Mouse (Mus musculus) ES-Bruce4 (cell line): ENCODE results near the gene Zfp719. TPM values are rescaled to one million over a fixed set of nuclear protein-coding genes. Genes with fewer than 3 reads are reported as not detected.

Source experiments
- H3K27ac ChIP-seq: 2 replicates; pipeline ENCODE4 v1.5.1; 2012; ENCODE audit warnings: low read length, inconsistent platforms; ENCODE audit not compliant: insufficient read depth
- H3K27me3 ChIP-seq: 2 replicates; pipeline ENCODE4 v1.6.1; 2012; ENCODE audit warnings: mild to moderate bottlenecking, low read length, inconsistent platforms; ENCODE audit not compliant: control insufficient read depth, poor library complexity, insufficient read depth, severe bottlenecking
- H3K36me3 ChIP-seq: 2 replicates; pipeline ENCODE4 v1.6.1; 2012; ENCODE audit warnings: inconsistent platforms, mild to moderate bottlenecking, low read length, moderate library complexity; ENCODE audit not compliant: control insufficient read depth, poor library complexity, insufficient read depth, severe bottlenecking
- H3K4me1 ChIP-seq: one replicate; pipeline ENCODE4 v1.8.1; 2011; ENCODE audit warnings: low read length; ENCODE audit not compliant: control insufficient read depth, insufficient read depth
- H3K4me3 ChIP-seq: 2 replicates; pipeline ENCODE4 v1.5.1; 2011; ENCODE audit warnings: low read depth, mild to moderate bottlenecking, low read length
- H3K9ac ChIP-seq: 2 replicates; pipeline ENCODE4 v1.6.1; 2012; ENCODE audit warnings: low read depth, mild to moderate bottlenecking, inconsistent platforms; ENCODE audit not compliant: poor library complexity, severe bottlenecking
- H3K9me3 ChIP-seq: replicated peaks from 2 replicates; pipeline ENCODE4 v1.6.1; 2012; ENCODE audit warnings: mild to moderate bottlenecking, low read length, inconsistent platforms; ENCODE audit not compliant: control insufficient read depth, poor library complexity, insufficient read depth, severe bottlenecking
- CTCF ChIP-seq: IDR thresholded peaks from one replicate; pipeline ENCODE4 v1.8.1; 2011; ENCODE audit warnings: low read depth, low read length
- EP300 ChIP-seq: IDR thresholded peaks from 2 replicates; pipeline ENCODE4 v1.6.1; 2011; ENCODE audit warnings: low read depth, low read length; ENCODE audit not compliant: insufficient read depth
- POLR2A ChIP-seq: IDR thresholded peaks from one replicate; pipeline ENCODE4 v1.8.1; 2011; ENCODE audit warnings: low read length; ENCODE audit not compliant: insufficient read depth
- polyA plus RNA-seq: library from polyadenylated mRNA; stranded (reverse); fragments of >200 nt; gene quantifications from 2 replicates; pipeline ENCODE4 v1.2.4, GENCODE M21; 2011; ENCODE audit warnings: low read depth; ENCODE audit not compliant: missing spikeins, insufficient read depth, insufficient read length

Gene Zfp719
- 6.9 and 9.4 TPM in 2 replicates for polyA plus RNA-seq

DNA sequence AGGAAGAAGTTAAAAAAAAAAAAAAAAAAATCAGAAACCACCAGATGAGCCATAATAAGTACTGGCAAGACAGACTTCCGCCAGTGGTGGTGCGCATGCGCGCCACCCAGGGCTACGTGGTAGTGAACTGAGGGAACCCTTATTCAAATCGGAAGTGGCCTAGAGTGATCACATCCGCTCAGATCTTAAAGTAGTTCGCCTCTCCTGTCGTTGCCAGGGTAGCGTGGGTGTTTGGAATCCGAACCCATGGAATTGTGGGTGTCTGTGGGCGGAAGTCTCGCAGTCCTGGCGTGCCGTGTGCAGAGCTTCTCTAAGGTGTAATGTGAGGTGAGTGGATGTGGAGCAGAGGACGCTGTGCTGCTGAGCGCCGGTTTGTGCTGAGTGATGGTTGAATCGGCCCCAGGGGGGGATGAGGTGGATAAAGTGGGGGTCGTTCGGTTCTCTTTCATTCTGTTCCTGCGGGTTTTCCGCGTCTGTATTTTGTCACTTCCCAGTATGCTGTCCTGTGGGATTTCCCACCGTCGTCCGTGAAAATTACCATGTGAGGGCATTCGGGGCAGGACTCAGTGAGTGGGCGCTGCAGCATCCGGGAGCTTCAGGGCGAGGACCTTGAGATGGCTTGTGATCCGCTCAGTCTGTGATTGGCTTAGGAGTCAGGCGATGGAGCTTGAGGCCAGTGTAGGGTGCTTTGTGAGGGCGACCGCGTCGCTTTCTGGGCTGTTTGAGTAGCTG is at the start of gene Zfp719:
Gene Zfp719, plus strand, starts transcription at position 171 of the 732 bp plus-strand sequence.
- peak within 1 kb of the TSS; percentile 39 for H3K27ac ChIP-seq
- H3K4me1 ChIP-seq = peaks cover 2% of the 10 kb centered on the region
- H3K27me3 ChIP-seq = no peaks in the 10 kb centered on the region
- H3K9ac ChIP-seq = peak within 1 kb of the TSS; percentile 62
- H3K4me3 ChIP-seq = peak within 1 kb of the TSS; percentile 93
- peaks cover 7% of the 10 kb centered on the region for H3K36me3 ChIP-seq
- H3K9me3 ChIP-seq = no peaks in the 10 kb centered on the region
- TF ChIP-seq EP300 (0 out of 2 replicates have a peak, but pooled peaks have one; percentile 16), POLR2A (peak; percentile 86), CTCF (no peak)

DNA sequence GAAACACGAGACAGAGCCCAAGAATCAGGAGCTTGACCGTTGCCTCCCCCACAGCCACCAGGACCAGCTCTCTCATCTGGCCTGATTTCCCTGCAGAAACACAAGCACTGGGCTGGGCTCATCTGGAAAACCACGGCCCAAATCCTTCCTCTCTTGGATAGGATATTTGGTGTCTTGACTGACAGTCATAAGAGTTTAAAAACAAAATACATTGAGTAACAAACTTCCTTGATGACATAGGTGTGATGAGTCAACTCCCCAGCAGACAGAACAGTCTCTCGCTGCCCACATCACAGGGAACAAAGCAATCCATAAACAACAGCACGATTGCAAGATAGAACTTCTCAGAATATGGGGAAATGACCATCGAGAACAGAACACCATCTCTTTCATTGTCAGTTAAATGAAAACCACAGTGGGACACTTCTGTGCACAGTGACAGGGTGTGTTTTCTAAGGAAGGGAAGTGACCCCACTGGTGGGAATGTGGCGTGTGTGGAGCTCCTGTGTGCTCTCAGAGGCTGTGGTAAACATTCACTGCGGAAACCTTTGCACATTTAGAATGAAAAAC is 49.1 kb upstream of the Zfp719 start:
- Histone ChIP-seq H3K27ac (no peak overlapping the region), H3K4me3 (no peak overlapping the region)
- TF ChIP-seq EP300 (no peak), POLR2A (no peak), CTCF (no peak)

DNA sequence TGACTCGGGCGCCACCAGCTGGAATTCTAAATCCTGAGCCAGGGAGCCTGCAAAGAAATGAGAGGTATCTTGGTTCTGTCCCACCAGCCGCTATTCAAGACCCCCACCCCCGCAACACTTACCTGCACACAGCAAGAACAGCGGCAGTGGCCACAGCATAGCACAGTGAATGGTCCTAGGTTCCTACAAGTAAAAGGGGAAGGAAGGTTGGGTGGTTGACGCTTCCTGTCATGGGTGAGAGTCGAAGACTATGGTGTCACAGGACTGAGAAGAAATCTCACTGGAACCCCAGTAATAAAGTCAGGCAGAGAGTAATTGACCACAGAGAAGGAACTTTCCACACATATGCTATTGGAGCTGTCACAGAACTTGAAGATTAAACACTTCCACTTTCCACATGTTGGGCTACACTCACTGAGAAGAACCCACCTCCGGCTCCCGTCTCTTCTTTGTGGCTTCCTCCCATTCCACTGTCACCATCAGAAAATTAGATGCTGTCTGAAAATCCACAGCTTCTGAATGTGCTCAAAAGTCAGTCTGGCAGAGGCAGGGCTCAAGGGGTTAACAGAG is 46.4 kb upstream of the Zfp719 start:
- no peaks in the 10 kb centered on the region for H3K9me3 ChIP-seq
- H3K27ac ChIP-seq = no peak overlapping the region
- H3K36me3 ChIP-seq = no peaks in the 10 kb centered on the region
- no peaks in the 10 kb centered on the region for H3K27me3 ChIP-seq
- H3K4me1 ChIP-seq = no peaks in the 10 kb centered on the region
- H3K9ac ChIP-seq = no peak overlapping the region
- H3K4me3 ChIP-seq = no peak overlapping the region
- TF ChIP-seq CTCF = no peak
- no peak for TF ChIP-seq EP300
- no peak for TF ChIP-seq POLR2A

More for the DNA sequence above, 49.1 kb upstream of the Zfp719 start:
- no peaks in the 10 kb centered on the region for H3K9me3 ChIP-seq
- H3K4me1 ChIP-seq = no peaks in the 10 kb centered on the region
- H3K27me3 ChIP-seq = no peaks in the 10 kb centered on the region
- no peak overlapping the region for H3K9ac ChIP-seq
- no peaks in the 10 kb centered on the region for H3K36me3 ChIP-seq

DNA sequence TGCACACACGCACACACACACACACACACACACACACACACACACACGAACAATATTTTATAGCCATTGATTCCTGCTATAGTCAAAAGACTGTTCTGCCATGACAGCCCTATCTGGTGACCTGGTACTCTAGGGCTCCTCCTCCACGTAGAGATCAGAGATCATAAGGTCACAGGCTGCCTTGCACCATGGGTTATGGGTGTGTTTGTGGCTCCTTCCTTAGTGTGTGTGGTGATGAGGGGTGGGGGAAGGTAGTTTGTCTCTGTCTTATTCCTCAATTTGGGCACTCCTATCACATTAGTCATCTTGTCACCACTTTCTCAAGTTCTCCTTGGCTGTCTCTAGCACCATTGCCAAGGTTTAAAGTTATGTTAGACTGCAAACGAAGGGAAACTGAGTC is 40.9 kb upstream of the Zfp719 start:
- H3K9ac ChIP-seq = no peak overlapping the region
- H3K4me1 ChIP-seq = no peaks in the 10 kb centered on the region
- H3K27ac ChIP-seq = no peak overlapping the region
- H3K27me3 ChIP-seq = no peaks in the 10 kb centered on the region
- TF ChIP-seq POLR2A = no peak
- no peak for TF ChIP-seq EP300
- TF ChIP-seq CTCF = no peak
- H3K9me3 ChIP-seq = no peaks in the 10 kb centered on the region
- H3K36me3 ChIP-seq = no peaks in the 10 kb centered on the region
- H3K4me3 ChIP-seq = no peak overlapping the region

DNA sequence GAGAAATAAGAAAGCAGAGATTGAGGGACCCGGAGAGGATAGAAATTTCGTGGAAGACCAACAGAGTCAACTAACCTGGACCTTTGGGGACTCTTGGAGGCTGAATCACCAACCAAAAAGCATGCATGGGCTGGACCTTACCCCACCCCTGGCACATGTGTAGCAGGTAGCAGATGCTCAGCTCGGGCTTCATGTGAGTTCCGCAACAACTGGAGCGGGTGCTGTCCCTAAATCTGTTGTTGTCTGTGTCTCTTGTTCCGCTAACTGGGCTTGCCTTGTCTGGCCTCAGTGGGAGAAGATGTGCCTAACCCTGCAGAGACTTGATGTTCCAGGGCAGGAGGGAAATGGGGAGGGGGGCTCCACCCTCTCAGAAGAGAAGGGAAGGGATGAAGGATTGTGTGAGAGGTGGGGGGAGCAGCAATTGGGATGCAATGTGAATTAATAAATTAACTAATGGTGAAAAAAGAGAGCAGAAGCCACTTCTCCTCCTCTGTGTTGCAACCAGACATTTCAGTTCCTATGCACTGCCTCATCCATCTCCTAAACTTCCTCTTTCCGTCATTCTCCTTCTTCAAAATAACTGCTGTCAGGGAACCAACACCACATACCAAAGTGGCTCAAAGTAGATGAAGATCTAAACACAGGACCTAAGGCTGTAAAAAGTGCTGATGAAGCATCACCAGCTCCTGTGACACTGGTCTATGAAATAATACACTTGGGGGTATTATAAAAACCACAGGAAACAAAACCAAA is 35.0 kb upstream of the Zfp719 start, which contains the start of gene Cd33:
Gene Cd33, minus strand, starts transcription at position 204 of the 753 bp plus-strand sequence.
- peaks cover 7% of the 10 kb centered on the region for H3K4me1 ChIP-seq
- no peaks in the 10 kb centered on the region for H3K9me3 ChIP-seq
- H3K4me3 ChIP-seq = no peak within 1 kb of the TSS
- no peak within 1 kb of the TSS for H3K27ac ChIP-seq
- no peaks in the 10 kb centered on the region for H3K27me3 ChIP-seq
- no peak within 1 kb of the TSS for H3K9ac ChIP-seq
- TF ChIP-seq POLR2A (no peak), CTCF (no peak), EP300 (no peak)
- H3K36me3 ChIP-seq = no peaks in the 10 kb centered on the region
